Mouse (Mus musculus) adipocyte (in vitro differentiated cells): ENCODE results near the gene Cc2d2a.
A peak's percentile ranks its signal among the peaks of the same experiment; 100 is the strongest.

Experiments
- DNase-seq: peaks from one replicate; pipeline ENCODE4 v3.0.0-alpha.2; 2016; ENCODE audit warnings: low spot score

The Cc2d2a gene

DNA sequence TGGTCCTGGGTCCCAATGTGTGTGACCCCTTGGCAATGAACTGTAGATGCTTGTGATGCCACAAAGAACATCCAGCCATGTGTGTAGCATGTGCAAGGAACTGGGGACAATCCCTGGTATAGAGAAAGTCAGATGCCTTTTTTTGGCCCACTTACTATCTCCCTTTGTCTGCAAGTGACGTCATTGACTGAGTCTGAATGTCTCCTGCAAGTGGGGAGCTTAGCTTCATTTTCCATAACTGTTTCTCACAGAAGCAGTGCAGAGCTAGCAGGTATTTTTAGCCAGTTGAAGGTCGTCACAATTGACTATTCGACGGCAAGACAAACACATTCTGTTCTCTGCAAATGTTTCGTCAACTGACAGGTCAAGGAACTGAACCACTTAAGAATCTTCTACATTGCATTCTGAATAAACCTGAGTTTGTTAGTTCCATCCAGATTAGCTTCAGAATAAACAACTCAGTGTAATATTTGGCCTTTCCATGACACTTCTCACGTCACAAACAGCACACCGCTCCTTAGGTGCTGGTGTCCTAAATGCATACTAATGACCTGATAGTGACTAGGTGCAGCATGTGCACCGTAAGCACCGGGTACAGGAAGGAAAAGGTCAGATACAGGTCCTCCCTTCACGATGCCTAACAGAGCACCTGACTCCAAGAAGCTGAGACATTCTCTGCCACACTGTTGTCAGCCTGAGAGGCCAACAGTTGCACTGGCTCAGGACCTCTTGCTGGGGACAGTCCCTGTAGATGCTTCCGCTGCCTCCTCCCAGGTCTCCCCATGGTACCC, 66.4 kb downstream of the Cc2d2a start:
- no peak for DNase-seq

DNA sequence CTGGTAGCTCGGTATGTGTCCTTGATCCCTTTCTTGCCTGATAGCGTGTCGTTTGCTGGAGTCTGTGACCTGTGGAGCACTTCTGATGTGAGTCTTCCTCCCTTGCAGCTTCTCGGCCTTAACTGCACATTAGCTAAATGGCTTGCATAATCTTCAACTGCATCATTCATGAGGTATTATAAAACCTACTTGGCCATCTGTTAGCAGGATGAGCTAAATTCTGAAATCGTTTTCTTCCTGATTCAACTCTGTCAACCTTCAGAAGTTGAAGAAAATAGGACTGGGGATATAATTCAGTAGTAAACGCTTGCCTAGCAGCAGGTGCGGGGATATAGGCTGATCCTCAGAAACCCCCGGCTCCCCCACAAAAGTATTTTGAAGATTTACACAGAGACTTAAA, 70.2 kb downstream of the Cc2d2a start:
- DNase-seq = no peak

DNA sequence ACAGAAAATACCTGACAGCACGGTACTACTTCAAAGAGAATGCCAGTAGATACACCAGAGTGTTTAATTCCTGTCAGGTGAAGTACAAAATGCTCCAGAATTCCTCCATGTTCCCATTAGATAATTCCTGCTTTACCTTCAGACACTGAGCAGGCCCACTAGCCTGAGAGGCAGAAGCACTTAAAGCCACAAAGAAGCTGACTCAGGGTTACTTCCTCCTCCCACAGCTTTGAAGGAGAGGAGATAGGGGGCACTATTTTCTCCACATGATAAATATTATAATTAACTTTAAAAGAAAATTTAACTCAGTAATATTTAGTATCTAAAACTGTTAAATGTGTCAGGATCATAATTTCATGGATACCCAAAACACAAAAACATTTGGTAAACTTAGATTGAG, 82.0 kb downstream of the Cc2d2a start:
- DNase-seq = no peak

DNA sequence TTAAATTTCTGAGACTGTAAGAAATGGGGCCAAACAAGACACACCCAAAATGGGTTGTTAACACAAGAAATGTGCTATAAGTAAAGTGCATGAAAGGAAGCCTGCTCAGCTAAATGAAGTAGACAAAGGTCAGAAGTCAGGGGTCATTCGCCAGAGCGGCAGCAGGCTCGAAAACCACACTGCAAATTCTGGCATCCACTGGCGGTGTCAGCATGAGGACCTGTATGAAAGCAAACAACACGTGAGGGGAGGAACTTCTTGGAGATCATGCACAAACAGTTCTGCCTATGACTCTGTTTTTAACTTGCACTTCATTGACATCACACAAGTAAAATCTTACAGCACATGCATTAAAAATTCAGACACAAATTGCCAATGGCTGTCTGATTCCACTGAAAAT, 83.0 kb downstream of the Cc2d2a start:
- no peak for DNase-seq

DNA sequence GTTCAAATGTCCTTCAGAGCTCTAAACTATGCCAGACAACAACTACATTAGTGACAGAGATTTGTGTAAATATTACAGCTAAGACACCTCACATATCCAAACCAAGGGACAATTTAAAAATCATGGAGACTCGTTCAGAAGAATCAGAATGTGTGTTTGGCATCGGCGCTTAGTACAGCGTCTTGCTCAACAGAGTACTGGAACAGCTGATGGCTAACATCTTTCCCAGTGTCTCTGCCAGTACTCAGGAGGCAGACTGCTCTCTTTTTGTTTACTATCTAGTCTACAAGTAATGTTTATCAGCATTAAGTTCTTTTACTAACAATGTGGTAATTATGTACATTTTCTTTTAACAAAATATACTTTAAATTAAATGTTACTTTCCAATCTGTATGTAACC, 85.9 kb downstream of the Cc2d2a start:
- DNase-seq = peak; percentile 69

DNA sequence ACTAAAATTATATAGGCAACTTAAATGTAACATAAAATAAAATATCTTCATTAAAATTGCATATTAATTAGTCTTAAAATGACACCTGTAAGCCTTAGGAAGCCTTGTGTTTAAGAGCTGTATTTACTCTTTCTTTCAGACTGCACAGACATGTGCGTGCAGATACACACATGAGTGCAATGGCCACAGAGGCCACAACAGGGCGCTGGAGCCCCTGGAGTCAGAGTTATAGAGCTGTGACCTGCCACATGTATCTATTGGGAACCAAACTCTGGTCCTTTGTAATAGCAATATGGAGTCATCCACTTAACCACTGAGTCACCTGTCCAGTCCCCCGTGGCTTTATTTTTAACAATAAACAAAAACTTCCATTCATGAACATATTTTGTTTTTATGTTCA, 86.9 kb downstream of the Cc2d2a start:
- DNase-seq = no peak

DNA sequence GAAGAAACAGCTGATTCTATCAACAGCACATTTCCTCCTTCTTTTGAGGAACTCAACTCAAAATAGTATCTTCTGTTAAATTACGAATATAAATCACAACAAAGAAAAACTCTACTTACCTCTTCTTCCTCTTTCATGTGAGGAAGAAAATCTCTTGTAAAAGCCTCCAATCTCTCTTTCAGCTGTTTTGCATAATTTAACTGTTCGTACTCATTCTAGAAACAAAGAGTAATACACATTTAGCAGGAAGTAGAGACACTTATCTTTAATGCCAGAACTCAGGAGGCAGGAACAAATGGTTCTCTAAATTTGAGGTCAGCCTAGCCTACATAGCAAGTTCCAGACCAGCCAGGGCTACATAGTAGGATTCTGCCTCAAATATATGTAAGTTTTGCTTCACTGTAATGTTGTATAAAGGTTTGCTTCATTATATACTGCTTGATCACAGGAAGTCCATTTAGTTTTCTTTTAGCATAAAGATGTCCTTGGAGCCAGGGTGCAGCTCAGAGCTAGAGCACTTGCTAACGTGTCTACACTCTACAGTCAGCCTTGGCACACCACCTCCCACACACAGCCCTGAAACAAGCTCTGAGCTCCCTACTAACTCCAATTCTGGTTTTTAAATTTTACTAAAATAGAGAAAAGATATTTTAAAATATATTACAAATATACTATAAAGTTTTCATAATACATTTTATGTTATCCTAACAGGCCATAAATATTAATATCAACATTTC, 108.6 kb downstream of the Cc2d2a start:
- DNase-seq = no peak

DNA sequence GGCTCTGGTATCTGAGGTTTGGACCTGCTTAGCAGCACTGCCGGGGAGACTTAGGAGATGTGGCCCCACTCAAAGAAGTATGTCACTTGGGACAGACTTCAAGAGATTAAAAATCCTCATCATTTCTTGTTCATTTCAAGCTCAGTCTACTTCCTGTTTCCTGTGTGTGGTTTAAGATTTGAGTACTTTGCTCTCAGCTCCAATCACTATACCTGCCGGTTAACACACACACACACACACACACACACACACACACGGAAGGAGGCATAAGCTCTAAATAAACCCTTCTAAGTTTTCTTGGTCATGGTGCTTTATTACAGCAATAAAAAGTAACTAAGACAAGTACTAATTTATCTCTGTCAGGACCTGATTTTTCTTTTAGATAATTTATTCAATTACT, 109.4 kb downstream of the Cc2d2a start:
- no peak for DNase-seq

DNA sequence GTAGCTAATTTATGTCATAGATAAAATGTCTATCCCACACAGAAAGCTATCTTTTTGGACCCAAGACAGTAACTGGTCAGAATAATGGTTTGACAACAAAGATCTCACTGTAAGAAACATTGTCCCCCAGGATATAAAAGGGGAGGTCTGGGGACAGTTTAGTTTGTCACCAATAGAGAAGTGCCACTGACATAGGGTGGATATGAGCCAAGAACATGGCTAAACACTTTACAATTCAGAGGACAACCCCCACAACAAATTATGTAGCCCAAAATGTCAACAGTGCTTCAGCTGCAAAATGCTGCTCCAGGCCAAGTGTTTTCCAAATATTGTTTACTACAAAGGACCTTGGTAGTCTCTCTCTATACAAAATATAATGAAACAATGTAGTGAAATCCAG, 114.3 kb downstream of the Cc2d2a start:
- DNase-seq = peak; percentile 39

DNA sequence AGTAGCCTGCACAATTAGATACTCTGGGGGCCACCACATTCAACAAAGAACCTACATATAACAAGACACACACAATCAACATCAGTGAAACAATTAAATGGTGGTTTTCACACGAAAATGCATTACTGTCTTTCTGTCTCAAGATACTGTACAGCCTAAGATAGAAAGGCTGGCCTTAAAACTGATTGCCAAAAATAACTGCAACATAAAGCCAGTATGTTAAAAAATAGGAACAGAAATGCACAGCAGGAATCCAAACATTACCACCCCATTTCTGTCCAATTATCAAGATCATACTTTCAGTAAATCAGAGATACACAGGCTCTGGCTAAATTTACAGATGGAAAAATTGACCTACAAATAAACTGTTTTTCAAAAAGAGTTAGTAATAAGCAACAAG, 114.8 kb downstream of the Cc2d2a start:
- DNase-seq = no peak

DNA sequence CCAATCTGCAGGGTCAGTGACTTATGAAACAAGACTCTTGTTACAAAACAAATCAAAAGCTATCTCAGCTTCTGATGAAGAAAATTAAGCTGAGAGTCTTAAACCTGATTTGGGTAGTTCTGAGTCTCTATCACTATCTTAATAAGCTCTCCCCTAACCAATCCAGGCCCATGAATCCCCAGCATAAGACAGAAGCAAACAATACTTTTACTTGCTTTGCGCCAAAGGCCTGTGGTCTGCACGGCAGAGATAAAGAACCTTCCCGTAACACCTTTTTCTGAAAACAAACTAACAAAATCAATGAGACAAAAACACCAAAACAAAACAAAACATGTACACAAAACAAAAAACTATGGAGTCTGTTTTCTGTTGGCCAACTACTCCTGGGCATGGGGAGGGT, 116.4 kb downstream of the Cc2d2a start:
- DNase-seq = no peak

DNA sequence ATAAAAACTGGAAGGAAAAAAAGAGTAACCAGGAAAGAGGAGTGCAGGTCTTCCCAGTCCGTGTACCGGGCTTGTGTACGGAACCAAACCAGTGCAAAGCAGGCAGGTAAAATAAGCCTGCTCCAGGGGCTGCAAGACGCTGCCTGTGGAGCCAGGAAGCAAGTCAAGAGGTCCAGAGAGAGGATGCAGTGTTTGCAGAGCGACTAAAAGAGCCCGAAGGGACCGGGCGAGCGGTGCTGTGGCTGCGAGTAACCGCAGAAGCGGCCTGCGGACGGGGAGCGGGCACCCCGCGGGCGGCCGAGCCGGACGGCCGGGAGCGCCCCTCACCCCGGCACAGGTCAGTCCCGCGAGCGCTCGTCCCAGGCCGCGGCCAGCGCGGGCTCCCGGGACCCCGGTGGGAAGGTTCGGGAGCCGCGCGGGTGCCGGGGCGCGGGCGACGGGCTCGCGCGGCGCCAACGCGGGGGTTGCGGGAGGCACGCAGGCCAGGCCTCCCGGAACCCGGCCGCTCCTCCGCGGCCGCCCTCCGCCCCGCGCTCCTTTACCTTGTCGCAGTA, 119.4 kb downstream of the Cc2d2a start:
- peak; percentile 53 for DNase-seq

DNA sequence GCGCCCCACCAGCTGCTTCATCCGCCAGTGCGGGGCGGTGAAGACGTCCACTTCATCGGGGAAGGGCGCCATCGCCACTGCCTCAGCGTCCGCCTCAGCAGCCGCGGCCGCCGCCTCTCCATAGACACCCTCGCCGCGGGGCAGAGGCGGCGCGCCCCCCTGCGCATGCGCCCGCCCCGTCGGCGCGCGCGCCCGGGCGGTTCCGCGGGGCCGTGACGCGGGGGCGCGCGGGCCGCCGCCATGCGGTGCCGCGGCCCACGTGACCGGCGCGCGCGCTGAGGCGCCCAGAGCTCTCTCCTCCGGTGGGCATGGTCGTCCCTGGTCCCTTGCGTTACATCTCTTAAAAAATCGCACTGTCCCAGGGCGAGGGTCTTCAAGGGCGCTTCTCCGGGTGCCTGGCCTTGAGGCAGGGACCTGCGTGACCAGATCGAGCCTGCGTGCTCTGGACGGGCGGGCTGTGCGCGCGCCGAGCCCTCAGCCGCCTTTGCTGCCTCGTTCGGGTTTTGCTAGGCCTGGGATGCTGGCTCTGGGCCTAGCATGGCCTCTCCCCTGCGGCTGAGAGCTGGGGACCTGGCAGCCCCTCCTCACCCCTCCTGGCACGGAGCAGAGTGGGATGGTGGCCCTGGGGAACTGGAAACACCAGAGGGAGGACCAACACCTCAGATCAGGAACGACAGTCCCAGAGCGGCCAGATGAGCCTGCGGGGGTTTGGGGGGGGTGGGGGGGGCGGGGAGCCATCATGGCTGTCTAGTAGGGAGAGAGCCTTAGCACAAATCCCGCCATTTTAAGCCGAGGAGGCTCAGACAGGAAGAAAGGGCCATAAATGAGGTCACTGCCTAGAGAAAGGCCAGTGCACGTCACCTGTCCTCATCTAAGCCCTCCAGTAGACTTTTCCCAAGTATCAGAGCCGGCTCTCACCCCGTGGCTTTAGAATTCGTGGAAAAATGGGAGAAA, 120.1 kb downstream of the Cc2d2a start:
- DNase-seq = peak; percentile 78

DNA sequence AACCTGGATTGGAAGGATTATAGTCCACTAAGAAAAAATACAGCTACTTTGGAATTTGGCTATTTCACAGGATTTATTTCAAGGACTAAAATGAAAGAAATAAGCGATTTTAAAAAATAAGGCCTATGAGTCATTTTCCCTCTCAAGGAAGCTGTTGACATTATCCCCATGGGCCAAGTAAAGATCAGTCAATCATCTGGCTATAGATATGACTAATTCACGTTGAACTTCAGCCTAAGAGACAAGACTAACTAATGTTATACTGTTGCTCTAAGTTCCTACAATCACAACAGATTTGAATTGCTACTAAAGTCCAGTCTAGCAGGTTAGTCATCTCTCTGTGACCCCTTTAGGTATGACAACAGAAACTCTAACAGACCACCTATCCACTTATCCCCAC, 121.8 kb downstream of the Cc2d2a start:
- DNase-seq = no peak

DNA sequence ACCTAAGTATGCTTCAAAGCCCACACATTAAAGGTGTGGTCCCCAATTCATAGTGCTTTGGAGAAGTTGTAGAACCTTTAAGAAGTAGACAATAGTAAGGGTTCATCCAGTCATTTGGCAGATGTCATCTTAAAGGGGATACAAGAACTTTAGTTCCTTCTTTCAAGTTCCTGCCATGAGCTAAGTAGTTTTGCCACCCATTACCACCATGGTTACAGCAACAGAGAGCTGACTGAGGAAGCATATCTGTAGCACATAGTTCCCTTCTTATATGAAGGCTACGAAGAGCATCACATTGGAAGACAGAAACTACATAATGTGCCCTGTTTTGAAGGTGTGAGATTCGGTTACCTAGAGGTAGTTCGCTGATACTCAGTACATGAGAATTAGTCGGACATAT, 124.5 kb downstream of the Cc2d2a start:
- no peak for DNase-seq

DNA sequence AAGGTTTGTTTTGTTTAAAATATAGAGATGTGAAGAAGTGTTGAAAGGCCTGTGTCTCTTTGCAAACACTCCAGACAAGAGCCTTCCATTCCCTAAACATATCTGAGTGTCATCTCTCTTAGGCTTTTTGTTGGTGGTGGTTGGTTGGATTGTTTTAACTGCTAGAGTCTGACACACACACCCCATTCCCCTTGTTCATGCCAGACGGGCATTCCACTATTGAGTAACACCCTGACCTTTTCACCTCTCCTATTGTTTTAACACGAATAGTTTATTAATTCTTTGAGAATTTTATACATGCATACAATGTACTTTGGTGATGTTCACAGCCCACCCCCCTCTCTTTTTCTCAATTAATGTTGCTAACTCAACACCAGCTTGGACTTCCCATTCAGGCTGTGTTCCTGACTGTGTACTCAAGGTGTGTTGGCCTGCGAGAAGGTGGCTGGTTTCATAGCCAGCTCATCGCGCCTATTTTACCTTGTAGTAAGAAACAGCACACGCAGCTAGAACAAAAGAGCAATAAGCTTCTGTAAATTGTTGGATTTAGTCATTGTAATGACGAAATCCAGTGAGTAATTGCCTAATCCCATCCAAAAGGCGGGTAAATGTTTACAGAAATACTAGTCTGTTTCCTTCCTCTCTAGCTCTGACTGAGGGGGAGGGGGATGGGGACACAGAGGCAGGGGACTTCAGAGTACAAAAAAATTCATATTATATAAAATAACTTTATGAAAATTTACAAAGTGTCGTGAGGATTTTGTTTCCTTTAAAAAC, 126.0 kb downstream of the Cc2d2a start:
- DNase-seq = peak; percentile 61
